ENCODE assay signal across 11 mouse cellular contexts in genomic region chr15:80158001-80158706, GRCm38 (mm10). TPM values are rescaled to one million over a fixed set of nuclear protein-coding genes. Genes with fewer than 3 reads are reported as not detected.
DNase-seq lines count a peak whose midpoint lies in the region; ATAC-seq lines count a peak whose summit lies in the region.
"Had no signal": no experiment of that assay in that cellular context is flagged by ENCODE, and none has a peak within 500 bp of the region (broad histone marks: within the 10 kb centered on the region; RNA-seq: fewer than 3 reads in every experiment).

No protein-coding gene starts in this region.

- intact Hi-C loops in heart, postnatal 36 days (cut with DNase I), result no loop called here

- 64% methylated on average over 5 of the region's 5 CpGs for WGBS in heart, embryonic 11.5 days (ENCODE audit: insufficient replicate concordance)
- 74% methylated on average over 5 of the region's 5 CpGs for WGBS in liver, embryonic 13.5 days (ENCODE audit: insufficient replicate concordance)
- WGBS in liver, embryonic 12.5 days (ENCODE audit: insufficient replicate concordance), result 78% methylated on average over 5 of the region's 5 CpGs
- 52% methylated on average over 5 of the region's 5 CpGs for WGBS in embryonic facial prominence, embryonic 13.5 days
- 71% methylated on average over 5 of the region's 5 CpGs for WGBS in limb, embryonic 13.5 days

- DNase-seq in heart, postnatal 36 days, result no peak
- no peak for DNase-seq in liver, embryonic 13.5 days
- DNase-seq in cerebellum, adult 11 months, result no peak
- DNase-seq in left cerebral cortex, adult 8-10 months (ENCODE audit: low spot score in 2 of 2), result no peak

- H3K4me1 ChIP-seq in heart, embryonic 11.5 days (ENCODE audit: control insufficient read depth, insufficient read depth, low read length), result peaks cover 15% of the 10 kb centered on the region
- peaks cover 26% of the 10 kb centered on the region for H3K4me1 ChIP-seq in liver, embryonic 13.5 days (replicated peaks)
- peaks cover 18% of the 10 kb centered on the region for H3K4me1 ChIP-seq in liver, embryonic 12.5 days
- H3K4me1 ChIP-seq in embryonic facial prominence, embryonic 13.5 days, result peaks cover 28% of the 10 kb centered on the region
- peaks cover 21% of the 10 kb centered on the region for H3K4me1 ChIP-seq in limb, embryonic 13.5 days

- H3K4me3 ChIP-seq in heart, embryonic 11.5 days (ENCODE audit: low read depth, low read length), result no peak overlapping the region
- H3K4me3 ChIP-seq in liver, embryonic 13.5 days (replicated peaks), result no peak overlapping the region
- no peak overlapping the region for H3K4me3 ChIP-seq in liver, embryonic 12.5 days
- no peak overlapping the region for H3K4me3 ChIP-seq in embryonic facial prominence, embryonic 13.5 days
- no peak overlapping the region for H3K4me3 ChIP-seq in limb, embryonic 13.5 days
- H3K4me3 ChIP-seq: heart, embryonic 12.5 days; megakaryocyte, embryonic 14.5 days; neural tube, embryonic 12.5 days had no signal

- H3K27ac ChIP-seq in heart, embryonic 11.5 days (ENCODE audit: low read depth, low read length), result 0 out of 2 replicates have a peak overlapping the region, but pooled peaks have one; percentile 35
- H3K27ac ChIP-seq in liver, embryonic 13.5 days, result peak overlapping the region; percentile 63; the same call in 1 of the 2 replicates
- H3K27ac ChIP-seq in liver, embryonic 12.5 days, result no peak overlapping the region
- peak overlapping the region; percentile 93 for H3K27ac ChIP-seq in embryonic facial prominence, embryonic 13.5 days
- peak overlapping the region; percentile 58; the same call in 1 of the 2 replicates for H3K27ac ChIP-seq in limb, embryonic 13.5 days
- H3K27ac ChIP-seq: neural tube, embryonic 12.5 days had no signal

- no peak for ATAC-seq in heart, embryonic 11.5 days (replicated peaks; ENCODE audit: insufficient number of reproducible peaks, low FRiP score, low TSS enrichment)
- no peak for ATAC-seq in liver, embryonic 13.5 days (ENCODE audit: low read depth)
- no peak for ATAC-seq in liver, embryonic 12.5 days
- no peak for ATAC-seq in embryonic facial prominence, embryonic 13.5 days (ENCODE audit: insufficient number of reproducible peaks, insufficient read depth, low FRiP score, low TSS enrichment, low read depth)
- no peak for ATAC-seq in limb, embryonic 13.5 days (ENCODE audit: low FRiP score, low read depth)

- H3K4me2 ChIP-seq in heart, embryonic 11.5 days, result no peak overlapping the region
- H3K4me2 ChIP-seq in liver, embryonic 13.5 days, result no peak overlapping the region
- H3K4me2 ChIP-seq in liver, embryonic 12.5 days, result no peak overlapping the region
- no peak overlapping the region for H3K4me2 ChIP-seq in embryonic facial prominence, embryonic 13.5 days
- no peak overlapping the region for H3K4me2 ChIP-seq in limb, embryonic 13.5 days (replicated peaks)
- H3K4me2 ChIP-seq: heart, embryonic 12.5 days; neural tube, embryonic 12.5 days had no signal

- H3K9ac ChIP-seq in heart, embryonic 11.5 days (ENCODE audit: low read depth, low read length), result no peak overlapping the region
- H3K9ac ChIP-seq in liver, embryonic 13.5 days, result no peak overlapping the region
- H3K9ac ChIP-seq in liver, embryonic 12.5 days, result no peak overlapping the region
- no peak overlapping the region for H3K9ac ChIP-seq in embryonic facial prominence, embryonic 13.5 days
- no peak overlapping the region; the same call in 1 of the 2 replicates for H3K9ac ChIP-seq in limb, embryonic 13.5 days
- H3K9ac ChIP-seq: heart, embryonic 12.5 days; neural tube, embryonic 12.5 days had no signal

- no peaks in the 10 kb centered on the region for H3K9me3 ChIP-seq in heart, embryonic 11.5 days (replicated peaks; ENCODE audit: control insufficient read depth, low read length)
- H3K9me3 ChIP-seq in liver, embryonic 13.5 days (replicated peaks), result no peaks in the 10 kb centered on the region
- H3K9me3 ChIP-seq in liver, embryonic 12.5 days (replicated peaks), result no peaks in the 10 kb centered on the region
- H3K9me3 ChIP-seq in embryonic facial prominence, embryonic 13.5 days, result no peaks in the 10 kb centered on the region
- no peaks in the 10 kb centered on the region for H3K9me3 ChIP-seq in limb, embryonic 13.5 days
- H3K9me3 ChIP-seq: heart, embryonic 12.5 days; megakaryocyte, embryonic 14.5 days; neural tube, embryonic 12.5 days had no signal

- no peaks in the 10 kb centered on the region for H3K27me3 ChIP-seq in heart, embryonic 11.5 days (ENCODE audit: control insufficient read depth, insufficient read depth, low read length)
- H3K27me3 ChIP-seq in liver, embryonic 13.5 days, result no peaks in the 10 kb centered on the region
- no peaks in the 10 kb centered on the region for H3K27me3 ChIP-seq in liver, embryonic 12.5 days (replicated peaks)
- no peaks in the 10 kb centered on the region for H3K27me3 ChIP-seq in embryonic facial prominence, embryonic 13.5 days
- H3K27me3 ChIP-seq in limb, embryonic 13.5 days, result no peaks in the 10 kb centered on the region
- H3K27me3 ChIP-seq: heart, embryonic 12.5 days; megakaryocyte, embryonic 14.5 days; neural tube, embryonic 12.5 days had no signal

- peaks cover 57% of the 10 kb centered on the region for H3K36me3 ChIP-seq in heart, embryonic 11.5 days (ENCODE audit: control insufficient read depth, insufficient read depth, low read length)
- H3K36me3 ChIP-seq in liver, embryonic 13.5 days, result peaks cover 90% of the 10 kb centered on the region
- H3K36me3 ChIP-seq in liver, embryonic 12.5 days, result peaks cover 95% of the 10 kb centered on the region
- H3K36me3 ChIP-seq in embryonic facial prominence, embryonic 13.5 days, result peaks cover 93% of the 10 kb centered on the region
- peaks cover 99% of the 10 kb centered on the region for H3K36me3 ChIP-seq in limb, embryonic 13.5 days

RNA-seq across cellular contexts. Expression of gene Mgat3, which starts 15.4 kb away (rescaled TPM):
- 1.8 and 2.1 TPM in 2 replicates for polyA plus RNA-seq in heart, embryonic 11.5 days (2014; fragmentation: Nextera tagmentation; extraction: Ambion mirVana)
- total RNA-seq in heart, postnatal 36 days (2021), result 1 to 10 TPM; 1.3 to 1.7 TPM
- polyA plus RNA-seq in liver, embryonic 13.5 days (2015; fragmentation: Nextera tagmentation; extraction: Ambion mirVana), result 0.44 and 0.58 TPM in 2 replicates
- polyA plus RNA-seq in liver, embryonic 12.5 days (2016; fragmentation: Nextera tagmentation; extraction: Ambion mirVana), result 0.96 and 1.2 TPM in 2 replicates
- 7.7 and 8.3 TPM in 2 replicates for polyA plus RNA-seq in embryonic facial prominence, embryonic 13.5 days (2015; fragmentation: Nextera tagmentation; extraction: Ambion mirVana)
- polyA plus RNA-seq in limb, embryonic 13.5 days (2015; fragmentation: Nextera tagmentation; extraction: Ambion mirVana), result 6.0 and 6.1 TPM in 2 replicates
- total RNA-seq in left cerebral cortex, adult 8-10 months (2022), result 100 to 1,000 TPM; 118 to 134 (median 124) TPM

RNA-seq across cellular contexts. Expression of gene Tab1, which starts 25.2 kb away (rescaled TPM):
- 18.8 and 25.1 TPM in 2 replicates for polyA plus RNA-seq in heart, embryonic 11.5 days (2014; fragmentation: Nextera tagmentation; extraction: Ambion mirVana)
- total RNA-seq in heart, postnatal 36 days (2021), result 10 to 100 TPM; 23.4 to 23.8 TPM
- polyA plus RNA-seq in liver, embryonic 13.5 days (2015; fragmentation: Nextera tagmentation; extraction: Ambion mirVana), result 12.5 and 12.9 TPM in 2 replicates
- polyA plus RNA-seq in liver, embryonic 12.5 days (2016; fragmentation: Nextera tagmentation; extraction: Ambion mirVana), result 18.5 and 18.9 TPM in 2 replicates
- 47.7 and 48.0 TPM in 2 replicates for polyA plus RNA-seq in embryonic facial prominence, embryonic 13.5 days (2015; fragmentation: Nextera tagmentation; extraction: Ambion mirVana)
- 45.6 and 45.8 TPM in 2 replicates for polyA plus RNA-seq in limb, embryonic 13.5 days (2015; fragmentation: Nextera tagmentation; extraction: Ambion mirVana)
- 10 to 100 TPM; 24.4 to 30.0 (median 26.9) TPM for total RNA-seq in left cerebral cortex, adult 8-10 months (2022)
